Mouse (Mus musculus) gonadal fat pad, adult 2 months (tissue): ENCODE measurements around the gene Ccnd2. TPM values are rescaled to one million over a fixed set of nuclear protein-coding genes. Genes with fewer than 3 reads are reported as not detected.

Source experiments
- DNase-seq: peaks from one replicate; pipeline ENCODE4 v3.0.0-alpha.2; 2012; ENCODE audit warnings: low read depth
- polyA plus RNA-seq: library from polyadenylated mRNA; depleted of rRNA; stranded (reverse); fragments of >200 nt; gene quantifications from 2 replicates; pipeline ENCODE4 v1.2.3, GENCODE M21; 2012; rRNA removed

Gene Ccnd2
- 55.4 and 75.2 TPM in 2 replicates for polyA plus RNA-seq

DNA sequence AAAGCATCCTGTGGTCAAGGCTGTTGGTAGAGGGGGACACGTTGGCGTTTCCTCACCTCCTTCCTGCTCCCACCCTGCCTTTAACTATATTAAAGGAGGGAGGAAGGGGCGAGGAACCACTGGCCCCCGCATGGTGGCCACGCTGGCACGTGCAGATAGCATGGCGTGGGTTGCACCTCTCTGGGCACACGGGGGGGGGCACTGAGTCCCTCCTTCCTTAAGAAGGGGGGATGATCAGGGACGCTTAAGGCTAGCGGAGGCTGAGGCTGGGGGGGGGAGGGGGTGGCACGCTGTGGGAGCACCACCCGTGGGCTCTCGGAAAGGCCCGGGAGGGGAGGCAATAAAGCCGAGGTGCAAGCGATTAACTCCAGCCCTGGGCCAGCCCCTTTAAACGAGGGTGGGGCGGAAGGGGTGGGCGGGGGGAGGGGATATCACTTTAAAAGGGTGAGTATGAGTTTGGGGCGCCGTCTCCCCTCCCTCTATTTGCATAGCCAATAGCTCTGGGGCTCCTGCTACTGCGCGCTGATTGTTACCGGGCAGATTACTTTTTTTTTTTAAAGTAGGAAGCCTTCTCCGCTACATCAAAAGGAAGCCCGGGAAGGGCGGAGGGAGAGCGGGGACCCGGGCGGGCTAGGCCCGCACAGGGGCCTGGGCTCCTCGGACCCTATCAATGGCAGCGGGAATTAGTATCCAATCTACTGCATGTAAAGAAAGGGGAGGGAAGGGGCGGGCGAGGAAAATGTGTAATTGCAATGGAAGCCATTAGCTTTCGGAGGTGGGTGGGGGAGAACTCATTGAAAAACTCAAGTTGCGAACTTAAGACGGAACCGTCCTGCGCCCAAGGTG, at the start of gene Ccnd2:
Ccnd2 (minus strand) TSS at position 88 of the 846 bp plus-strand sequence.
- no peak for DNase-seq

DNA sequence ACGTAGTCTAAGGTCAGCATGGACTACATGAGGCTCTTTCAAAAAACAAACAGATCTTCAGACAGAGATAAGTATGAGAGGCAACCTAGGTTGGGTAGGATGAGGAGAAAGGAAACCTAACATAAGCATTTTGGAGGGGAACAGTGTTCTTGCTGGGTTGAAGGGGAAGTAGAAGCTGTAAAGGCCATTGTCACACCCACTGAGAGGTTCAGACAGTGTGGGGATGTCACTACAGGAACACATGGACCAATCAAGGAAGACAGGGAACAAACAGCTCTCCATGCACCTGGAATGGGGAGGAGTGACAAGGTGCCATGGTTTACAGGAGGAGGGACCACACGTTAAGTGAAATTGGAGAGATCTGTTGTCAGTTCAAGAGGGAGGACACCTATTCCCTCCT, 45.0 kb upstream of the Ccnd2 start:
- DNase-seq: no peak

- no peak for DNase-seq
Observed at GRCm38 (mm10) chr6:127181296-127181695, 29.3 kb upstream of the Ccnd2 start.

GRCm38 (mm10) chr6:127179056-127179759, 27.2 kb upstream of the Ccnd2 start:
- no peak for DNase-seq

DNA sequence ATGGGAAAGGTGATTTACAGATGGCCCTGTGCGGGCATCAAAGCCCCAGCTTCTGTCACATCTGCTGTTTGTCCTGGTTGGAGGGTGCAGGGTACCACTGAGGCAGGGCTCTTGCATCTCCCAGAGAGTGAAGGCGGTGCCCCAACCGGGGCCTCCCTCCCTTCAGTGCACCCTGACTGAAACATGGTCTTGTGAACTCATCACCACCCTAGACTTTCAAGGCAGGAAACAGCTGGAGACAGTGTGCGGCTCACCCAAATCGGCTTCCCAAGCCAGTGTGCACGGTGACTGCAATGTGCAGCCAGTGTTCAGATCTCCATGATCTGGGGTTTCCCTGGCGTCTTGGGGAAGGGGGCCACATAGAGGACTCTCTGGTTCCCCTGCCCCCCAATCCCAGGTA, 26.0 kb upstream of the Ccnd2 start:
- no peak for DNase-seq

DNA sequence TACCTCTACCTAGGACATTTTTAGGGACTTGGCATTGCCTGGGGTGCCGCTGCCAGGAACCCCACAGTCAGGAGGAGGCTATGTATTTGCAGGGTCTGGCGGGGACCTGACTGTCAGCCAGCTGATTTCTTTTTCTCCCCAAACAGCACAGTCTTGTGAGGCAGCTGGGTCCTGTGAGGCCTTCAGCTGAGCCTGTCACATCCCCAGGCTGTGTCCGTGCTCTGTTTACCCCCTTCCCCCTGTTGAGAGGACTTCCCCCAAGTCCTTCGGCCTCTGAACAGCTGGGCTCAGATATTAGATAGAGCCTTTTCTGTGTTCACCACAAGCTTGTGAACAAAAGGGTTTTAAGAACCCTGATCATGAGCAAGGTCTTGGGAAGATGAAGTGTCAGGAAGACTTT, 25.4 kb upstream of the Ccnd2 start:
- no peak for DNase-seq

DNA sequence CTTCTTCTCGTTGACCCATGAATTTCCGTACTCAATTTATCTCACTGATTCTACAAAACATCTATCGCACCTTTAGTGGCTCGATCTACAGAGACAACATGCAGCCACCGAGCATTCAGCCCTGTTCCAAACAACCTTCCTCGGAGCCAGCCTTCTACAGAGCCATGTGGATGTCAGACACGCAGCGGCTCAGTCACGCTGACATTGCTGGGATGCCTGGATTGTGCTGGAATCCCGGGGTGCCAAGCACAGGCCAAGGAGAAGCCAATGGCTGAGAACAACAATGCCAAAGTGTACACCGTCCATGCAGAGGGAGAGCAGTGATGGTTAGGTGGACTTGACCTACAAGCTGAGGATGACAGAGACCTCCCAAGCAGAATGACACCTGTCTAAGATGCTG, 20.5 kb upstream of the Ccnd2 start:
- DNase-seq: no peak

DNA sequence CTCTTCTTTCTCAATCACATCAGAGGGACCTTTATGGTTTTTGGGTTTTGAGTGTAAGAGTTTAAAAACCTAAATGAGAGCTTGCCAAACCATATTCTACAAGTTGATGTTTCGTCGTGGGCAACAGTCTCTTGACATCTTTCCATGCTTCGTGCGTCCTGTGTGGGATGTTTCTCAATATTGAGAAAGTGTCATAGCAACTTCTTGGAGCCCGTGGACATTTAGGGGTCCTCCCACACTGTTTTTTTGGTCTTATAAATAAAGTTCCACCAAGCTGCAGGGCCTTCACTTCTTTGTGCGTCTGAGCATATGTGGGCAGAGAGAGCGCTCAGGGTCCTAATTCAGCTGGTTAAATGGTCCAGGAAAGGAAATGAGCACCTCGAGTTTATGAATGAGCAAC, 18.7 kb upstream of the Ccnd2 start:
- DNase-seq: no peak

DNA sequence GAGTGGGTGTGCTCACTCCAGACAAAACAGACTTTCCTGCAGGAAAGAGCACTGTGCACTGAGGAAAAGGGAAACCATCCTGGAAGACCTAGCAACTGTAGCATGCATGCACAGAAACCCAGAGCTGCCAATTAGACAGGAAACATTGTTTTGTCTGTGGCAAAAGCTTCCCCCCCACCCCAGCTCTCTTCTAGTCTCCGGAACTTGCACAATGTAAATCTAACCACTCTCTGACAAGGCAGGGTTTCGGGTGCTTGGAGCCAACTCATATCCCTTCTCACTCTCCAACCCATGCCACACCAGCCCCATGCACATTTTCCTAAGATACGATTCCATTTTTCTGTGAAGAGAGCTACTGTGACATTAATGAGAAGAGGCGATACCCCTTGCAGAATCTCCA, 13.7 kb upstream of the Ccnd2 start:
- DNase-seq: no peak

GRCm38 (mm10) chr6:127162842-127163241, 10.8 kb upstream of the Ccnd2 start:
- DNase-seq: no peak

- no peak for DNase-seq
Observed at GRCm38 (mm10) chr6:127157321-127157720, 5.3 kb upstream of the Ccnd2 start.

- no peak for DNase-seq
Observed at GRCm38 (mm10) chr6:127155468-127155867, 3.5 kb upstream of the Ccnd2 start.

GRCm38 (mm10) chr6:127154708-127155268, 2.8 kb upstream of the Ccnd2 start:
- no peak for DNase-seq

DNA sequence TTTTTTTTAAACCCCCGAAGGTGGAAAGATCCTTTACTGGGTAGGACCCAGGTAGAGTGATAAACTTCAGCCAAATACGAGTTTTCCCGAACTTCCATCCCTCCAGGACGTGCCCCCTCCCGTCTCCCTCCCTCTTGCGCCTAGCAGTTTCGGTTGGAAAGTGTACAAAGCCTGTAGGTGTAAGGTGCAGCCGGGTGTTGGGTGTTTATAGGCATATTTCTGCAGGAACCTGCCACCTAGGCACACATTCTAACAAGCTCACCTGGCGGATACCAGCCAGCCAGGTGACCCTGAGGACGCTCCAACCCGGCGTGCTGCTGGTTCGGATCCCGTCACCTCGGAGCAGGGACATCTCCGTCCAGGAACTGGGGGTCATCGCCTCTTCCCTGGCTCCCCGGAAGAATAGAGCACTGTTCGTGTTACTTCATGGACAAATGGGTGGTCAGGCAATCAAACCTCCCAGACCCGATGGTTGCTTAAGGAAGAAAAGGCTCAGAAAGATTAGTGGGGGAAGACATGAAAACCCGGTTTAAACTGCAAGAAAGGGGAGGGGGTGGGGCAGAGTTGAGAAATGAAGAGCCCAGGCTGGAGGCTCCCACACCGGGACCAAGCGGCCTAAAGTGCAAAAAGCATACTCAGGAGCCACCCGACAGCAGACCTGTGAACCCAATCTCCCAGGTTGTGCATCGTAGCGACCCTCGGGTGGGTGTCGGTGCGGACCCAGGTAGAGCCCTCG, 2.1 kb upstream of the Ccnd2 start:
- DNase-seq: no peak

DNA sequence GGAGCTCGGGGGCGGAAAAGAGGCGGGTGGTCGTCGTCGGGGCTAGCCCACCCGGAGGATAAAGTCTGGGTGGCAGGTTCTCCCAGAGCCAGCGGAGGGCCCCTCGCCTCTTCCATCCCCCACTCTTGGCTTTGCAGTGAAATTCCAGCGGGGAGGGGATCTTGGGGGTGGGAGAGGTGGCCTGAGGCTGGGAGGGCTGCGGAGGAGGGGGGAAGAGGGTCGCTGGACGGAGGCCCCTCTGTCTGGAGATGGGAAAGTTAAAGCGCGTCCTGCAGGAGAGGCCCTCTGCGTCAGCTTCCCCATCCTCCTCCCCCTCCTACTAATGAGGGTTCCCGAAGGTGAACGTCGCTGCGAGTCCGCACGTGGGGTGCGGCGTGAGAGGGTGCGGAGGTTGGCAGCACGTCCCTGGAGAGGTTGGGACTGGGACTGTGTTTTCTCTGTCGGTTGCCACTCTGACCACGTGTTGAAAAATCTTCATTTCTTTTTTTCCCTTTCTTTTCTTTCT, 1.4 kb upstream of the Ccnd2 start:
- no peak for DNase-seq

- no peak for DNase-seq
Observed at GRCm38 (mm10) chr6:127151565-127152105, 358 bp downstream of the Ccnd2 start.

DNA sequence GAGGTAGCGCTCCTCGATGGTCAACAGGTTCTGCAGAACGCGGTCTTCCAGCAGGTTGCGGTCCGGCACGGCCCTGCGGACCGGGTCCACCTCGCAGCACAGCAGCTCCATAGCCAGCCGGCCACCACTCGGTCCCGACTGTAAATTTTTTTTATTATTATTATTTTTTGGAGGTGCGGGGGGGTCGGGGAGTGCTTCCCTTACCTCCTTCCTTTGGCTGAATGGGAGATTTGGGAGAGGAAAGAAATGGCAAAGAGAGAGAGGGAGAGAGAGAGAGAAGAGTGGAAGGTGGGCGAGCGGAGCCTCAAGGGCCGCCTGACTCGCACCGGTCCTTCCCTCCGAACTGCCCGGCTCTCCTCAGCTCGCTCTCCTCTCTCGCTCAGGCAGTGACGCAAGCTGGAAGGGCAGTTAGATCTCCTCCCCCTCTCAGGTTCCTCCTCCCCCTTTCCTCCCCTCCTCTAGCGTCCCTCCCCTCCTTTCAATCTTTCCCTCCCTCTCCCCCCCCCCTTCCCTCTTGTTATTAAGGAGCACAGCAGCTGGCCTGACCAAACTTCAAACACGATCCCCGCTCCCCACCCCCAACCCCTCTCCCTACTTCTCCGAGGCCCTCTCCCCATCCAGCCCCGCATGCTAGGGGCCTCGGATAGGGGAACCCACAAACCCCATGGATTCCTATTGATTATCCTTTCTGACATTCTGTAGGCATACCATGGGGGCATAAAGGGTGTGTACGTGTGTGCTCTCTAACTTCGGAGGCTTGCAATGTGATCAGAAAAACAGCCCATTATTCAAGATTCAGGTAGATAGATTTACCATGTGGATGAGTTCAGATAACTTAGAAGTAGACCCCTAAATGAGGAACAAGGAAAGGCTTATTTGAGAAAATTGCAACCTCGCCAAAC, 1.1 kb downstream of the Ccnd2 start:
- no peak for DNase-seq

GRCm38 (mm10) chr6:127149944-127150662, 1.9 kb downstream of the Ccnd2 start:
- DNase-seq: no peak

GRCm38 (mm10) chr6:127149303-127149943, 2.6 kb downstream of the Ccnd2 start:
- no peak for DNase-seq
